Comparison of ENCODE assay signal across 15 mouse cellular contexts in genomic region chrX:155208671-155209070, GRCm38 (mm10). TPM values are rescaled to one million over a fixed set of nuclear protein-coding genes. Genes with fewer than 3 reads are reported as not detected.
DNase-seq lines count a peak whose midpoint lies in the region; ATAC-seq and TF ChIP-seq lines count a peak whose summit lies in the region.
"Had no signal": no experiment of that assay in that cellular context is flagged by ENCODE, and none has a peak within 500 bp of the region (broad histone marks: within the 10 kb centered on the region; RNA-seq: fewer than 3 reads in every experiment).

No protein-coding gene starts in this region.

- no peak for ATAC-seq in kidney, embryonic 15.5 days (replicated peaks; ENCODE audit: low FRiP score)

- H3K4me3 ChIP-seq in kidney, embryonic 15.5 days (replicated peaks), result no peak overlapping the region
- no peak overlapping the region for H3K4me3 ChIP-seq in brown adipose tissue, adult 24 weeks (ENCODE audit: insufficient read depth, low read depth, low read length)
- H3K4me3 ChIP-seq in layer of hippocampus, adult 2 months, result no peak overlapping the region
- H3K4me3 ChIP-seq: heart, embryonic 15.5 days; hindbrain, embryonic 15.5 days; left cerebral cortex, adult 2 months; limb, embryonic 15.5 days; midbrain, embryonic 12.5 days had no signal

- WGBS in kidney, embryonic 15.5 days, result 13% methylated on average over 1 of the region's 1 CpGs

- no peak for TF ChIP-seq CTCF in layer of hippocampus, adult 2 months (conservative IDR thresholded peaks at IDR 0.05)

- no peaks in the 10 kb centered on the region for H3K9me3 ChIP-seq in kidney, embryonic 15.5 days (replicated peaks)
- H3K9me3 ChIP-seq: heart, embryonic 15.5 days; hindbrain, embryonic 15.5 days; limb, embryonic 15.5 days; midbrain, embryonic 12.5 days had no signal

- H3K27ac ChIP-seq in kidney, embryonic 15.5 days, result no peak overlapping the region
- H3K27ac ChIP-seq in brown adipose tissue, adult 24 weeks (replicated peaks; ENCODE audit: low read depth, low read length), result peak overlapping the region; percentile 33; the same call in 1 of the 2 replicates
- H3K27ac ChIP-seq in layer of hippocampus, adult 2 months, result no peak overlapping the region
- H3K27ac ChIP-seq: heart, embryonic 15.5 days; hindbrain, embryonic 15.5 days; left cerebral cortex, adult 2 months; limb, embryonic 15.5 days; midbrain, embryonic 12.5 days had no signal

- H3K4me2 ChIP-seq in kidney, embryonic 15.5 days, result no peak overlapping the region
- H3K4me2 ChIP-seq: heart, embryonic 15.5 days; hindbrain, embryonic 15.5 days; limb, embryonic 15.5 days; lung, embryonic 14.5 days; midbrain, embryonic 12.5 days had no signal

- H3K4me1 ChIP-seq in kidney, embryonic 15.5 days, result no peaks in the 10 kb centered on the region
- H3K4me1 ChIP-seq in brown adipose tissue, adult 24 weeks (ENCODE audit: control insufficient read depth, insufficient read depth, insufficient read length, low read length), result no peaks in the 10 kb centered on the region
- H3K4me1 ChIP-seq: heart, embryonic 15.5 days; hindbrain, embryonic 15.5 days; limb, embryonic 15.5 days; midbrain, embryonic 12.5 days had no signal

- H3K9ac ChIP-seq in kidney, embryonic 15.5 days, result no peak overlapping the region
- H3K9ac ChIP-seq: heart, embryonic 15.5 days; hindbrain, embryonic 15.5 days; limb, embryonic 15.5 days; lung, embryonic 14.5 days; midbrain, embryonic 12.5 days had no signal

- peak; percentile 12 for DNase-seq in adrenal gland, postnatal 10 days
- DNase-seq in adrenal gland, postnatal 25 days, result no peak
- DNase-seq in kidney, adult 9 months, result peak; percentile 46
- DNase-seq in kidney, postnatal 14 days, result peak; percentile 40
- no peak for DNase-seq in layer of hippocampus, adult 2 months (ENCODE audit: low spot score in 2 of 2)
- DNase-seq in layer of hippocampus, postnatal 14 days (ENCODE audit: low spot score in 2 of 2), result no peak
- DNase-seq: cerebellum, postnatal 10 days; lung, embryonic 14.5 days had no signal

- no peaks in the 10 kb centered on the region for H3K27me3 ChIP-seq in kidney, embryonic 15.5 days
- H3K27me3 ChIP-seq: heart, embryonic 15.5 days; hindbrain, embryonic 15.5 days; limb, embryonic 15.5 days; midbrain, embryonic 12.5 days had no signal

- no peaks in the 10 kb centered on the region for H3K36me3 ChIP-seq in kidney, embryonic 15.5 days
- H3K36me3 ChIP-seq: heart, embryonic 15.5 days; hindbrain, embryonic 15.5 days; limb, embryonic 15.5 days; midbrain, embryonic 12.5 days had no signal

RNA-seq across cellular contexts. Expression of gene Sat1, which starts 7.6 kb away (rescaled TPM):
- total RNA-seq in adrenal gland, postnatal 10 days (2021), result 100 to 1,000 TPM; 121 to 129 TPM
- total RNA-seq in adrenal gland, postnatal 25 days (2021), result 169 and 174 TPM in 2 replicates
- 176 and 179 TPM in 2 replicates for polyA plus RNA-seq in kidney, embryonic 15.5 days (2015; fragmentation: Nextera tagmentation; extraction: Ambion mirVana)
- polyA plus RNA-seq in brown adipose tissue, adult 24 weeks (2012; ENCODE audit: insufficient read depth, insufficient read length, missing spikeins), result 117 and 194 TPM in 2 replicates
- 10 to 100 TPM; 59.7 to 63.0 TPM for total RNA-seq in layer of hippocampus, adult 2 months (2021)
- total RNA-seq in layer of hippocampus, postnatal 14 days (2021), result 10 to 100 TPM; 56.1 to 80.4 TPM

RNA-seq across cellular contexts. Expression of gene Acot9, which starts 53.6 kb away (rescaled TPM):
- total RNA-seq in adrenal gland, postnatal 10 days (2021), result 10 to 100 TPM; 49.6 to 50.1 TPM
- 43.7 and 47.6 TPM in 2 replicates for total RNA-seq in adrenal gland, postnatal 25 days (2021)
- polyA plus RNA-seq in kidney, embryonic 15.5 days (2015; fragmentation: Nextera tagmentation; extraction: Ambion mirVana), result 36.0 and 36.7 TPM in 2 replicates
- 68.1 and 81.0 TPM in 2 replicates for polyA plus RNA-seq in brown adipose tissue, adult 24 weeks (2012; ENCODE audit: insufficient read depth, insufficient read length, missing spikeins)
- total RNA-seq in layer of hippocampus, adult 2 months (2021), result 10 to 100 TPM; 19.3 to 19.8 TPM
- 10 to 100 TPM; 18.8 to 24.1 TPM for total RNA-seq in layer of hippocampus, postnatal 14 days (2021)

Comparison
In these comparisons a context has a peak if more than half of its experiments do, and no peak if none do; other contexts are left out.
1. DNase-seq: peak in adrenal gland, postnatal 10 days (single experiment), kidney, adult 9 months (single experiment) and kidney, postnatal 14 days (single experiment); none in adrenal gland, postnatal 25 days (single experiment), layer of hippocampus, adult 2 months (0 of 2) and layer of hippocampus, postnatal 14 days (0 of 2).